Mouse (Mus musculus): ENCODE data around the gene Ptpa. TPM values are rescaled to one million over a fixed set of nuclear protein-coding genes. Genes with fewer than 3 reads are reported as not detected.

Ptpa gene
- polyA plus RNA-seq (2015; fragmentation: Nextera tagmentation; extraction: Ambion mirVana), result 129 and 141 TPM in 2 replicates

DNA sequence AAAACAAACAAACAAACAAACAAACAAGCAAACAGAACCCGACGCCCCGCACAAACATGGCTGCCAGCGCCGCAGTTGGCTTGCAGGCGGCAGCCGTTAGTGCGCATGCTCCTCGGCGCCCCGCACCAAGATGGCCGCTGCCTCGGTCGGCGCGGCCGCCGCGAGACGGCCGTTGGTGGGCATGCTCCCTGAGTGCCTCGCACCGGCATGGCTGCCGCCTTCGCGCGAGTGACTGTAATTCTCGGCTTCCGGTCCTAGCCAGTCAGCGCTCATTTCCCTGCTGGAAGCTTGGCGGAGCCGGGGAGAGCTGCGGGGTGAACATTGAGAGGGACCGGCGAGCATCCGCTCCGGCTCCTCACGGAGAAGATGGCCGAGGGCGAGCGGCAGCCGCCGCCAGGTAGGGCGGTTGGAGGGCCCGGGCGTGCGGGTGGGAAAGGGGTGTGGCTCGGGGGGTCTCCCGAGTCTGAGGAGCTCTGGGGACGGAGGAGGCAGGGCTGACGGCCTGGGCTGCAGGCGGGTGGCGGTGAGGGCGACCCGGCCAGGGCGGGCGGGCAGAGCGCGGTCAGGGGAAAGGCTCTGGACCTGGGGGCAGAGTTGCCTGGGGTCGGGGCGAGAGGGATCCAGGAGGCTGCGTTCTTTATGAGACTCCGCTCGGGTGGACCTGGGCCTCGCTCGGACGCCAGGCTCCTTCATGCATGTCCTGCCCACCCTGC is at the start of gene Ptpa:
TSS of gene Ptpa (plus strand) at position 104 of the 713 bp plus-strand sequence.
- under 1% methylated on average over 65 of the region's 67 CpGs for WGBS (ENCODE audit: insufficient replicate concordance)
- no peaks in the 10 kb centered on the region for H3K9me3 ChIP-seq (replicated peaks)
- H3K4me1 ChIP-seq (replicated peaks), result peaks cover 66% of the 10 kb centered on the region

GRCm38 (mm10) chr2:30366203-30366602 is 49.6 kb upstream of the Ptpa start:
- no peak overlapping the region for H3K9ac ChIP-seq
- H3K4me3 ChIP-seq (replicated peaks), result no peak overlapping the region
- no peak for ATAC-seq (ENCODE audit: insufficient read depth)
- H3K9me3 ChIP-seq (replicated peaks), result no peaks in the 10 kb centered on the region
- peaks cover 22% of the 10 kb centered on the region for H3K4me1 ChIP-seq (replicated peaks)
- 57% methylated on average over 5 of the region's 5 CpGs for WGBS (ENCODE audit: insufficient replicate concordance)
- no peak overlapping the region for H3K4me2 ChIP-seq
- H3K27me3 ChIP-seq, result no peaks in the 10 kb centered on the region
- H3K27ac ChIP-seq (replicated peaks), result no peak overlapping the region
- H3K36me3 ChIP-seq (replicated peaks), result peaks cover 37% of the 10 kb centered on the region

More for the DNA sequence above, at the start of gene Ptpa:
- Histone ChIP-seq H3K27ac (replicated peaks) (peak within 1 kb of the TSS; percentile 96), H3K9ac (peak within 1 kb of the TSS; percentile 100), H3K4me2 (peak within 1 kb of the TSS; percentile 89), H3K36me3 (replicated peaks) (peaks cover 17% of the 10 kb centered on the region), H3K4me3 (replicated peaks) (peak within 1 kb of the TSS; percentile 100), H3K27me3 (no peaks in the 10 kb centered on the region)
- ATAC-seq (ENCODE audit: insufficient read depth), result peak; percentile 77

DNA sequence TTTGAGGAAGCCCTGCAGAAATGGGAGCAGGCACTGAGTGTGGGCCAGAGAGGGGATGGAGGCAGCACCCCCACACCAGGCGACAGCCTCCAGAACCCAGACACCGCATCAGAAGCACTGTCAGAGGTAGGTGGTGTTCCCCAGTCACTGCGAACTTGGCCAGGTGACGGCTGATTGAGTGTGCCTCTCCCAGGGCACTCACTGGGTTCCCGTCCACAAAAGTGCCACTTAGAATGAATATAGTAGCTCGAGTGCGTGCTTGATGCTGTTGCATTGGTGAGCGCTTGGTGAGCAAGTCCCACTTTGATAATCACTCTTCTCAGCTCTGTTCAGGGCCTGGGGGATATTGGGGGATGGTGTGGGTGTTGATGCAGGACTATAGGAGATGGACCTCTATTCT is 44.3 kb upstream of the Ptpa start:
- Histone ChIP-seq H3K9me3 (replicated peaks) (no peaks in the 10 kb centered on the region), H3K4me2 (no peak overlapping the region), H3K4me1 (replicated peaks) (no peaks in the 10 kb centered on the region), H3K4me3 (replicated peaks) (no peak overlapping the region), H3K9ac (no peak overlapping the region), H3K27ac (replicated peaks) (no peak overlapping the region), H3K27me3 (no peaks in the 10 kb centered on the region), H3K36me3 (replicated peaks) (peaks cover 62% of the 10 kb centered on the region)
- no peak for ATAC-seq (ENCODE audit: insufficient read depth)
- WGBS (ENCODE audit: insufficient replicate concordance), result 91% methylated on average over 8 of the region's 8 CpGs

DNA sequence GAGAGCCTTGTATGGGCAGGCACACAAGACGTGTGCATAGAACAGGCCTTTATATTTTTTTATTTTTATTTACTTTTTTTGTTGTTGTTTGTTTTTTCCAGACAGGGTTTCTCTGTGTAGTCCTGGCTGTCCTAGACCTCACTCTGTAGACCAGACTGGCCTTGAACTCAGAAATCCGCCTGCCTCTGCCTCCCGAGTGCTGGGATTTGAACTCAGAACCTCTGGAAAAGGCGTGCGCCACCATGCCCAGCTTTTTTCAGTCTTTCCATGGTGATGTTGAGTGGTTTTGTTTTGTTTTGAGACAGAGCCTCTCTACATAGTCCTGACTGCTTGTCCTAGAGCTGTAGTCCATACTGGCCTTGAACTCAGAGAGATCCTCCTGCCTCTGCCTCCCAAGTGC is 43.1 kb upstream of the Ptpa start:
- H3K4me1 ChIP-seq (replicated peaks), result no peaks in the 10 kb centered on the region

GRCm38 (mm10) chr2:30375893-30376292 is 39.9 kb upstream of the Ptpa start:
- H3K4me1 ChIP-seq (replicated peaks), result peaks cover 25% of the 10 kb centered on the region
- ATAC-seq (ENCODE audit: insufficient read depth), result no peak
- H3K9ac ChIP-seq, result no peak overlapping the region
- 81% methylated on average over 10 of the region's 10 CpGs for WGBS (ENCODE audit: insufficient replicate concordance)
- no peak overlapping the region for H3K4me3 ChIP-seq (replicated peaks)
- no peak overlapping the region for H3K27ac ChIP-seq (replicated peaks)
- H3K27me3 ChIP-seq, result no peaks in the 10 kb centered on the region
- peaks cover 58% of the 10 kb centered on the region for H3K36me3 ChIP-seq (replicated peaks)
- no peaks in the 10 kb centered on the region for H3K9me3 ChIP-seq (replicated peaks)
- H3K4me2 ChIP-seq, result no peak overlapping the region

More for the DNA sequence above, 43.1 kb upstream of the Ptpa start:
- 84% methylated on average over 5 of the region's 5 CpGs for WGBS (ENCODE audit: insufficient replicate concordance)
- no peaks in the 10 kb centered on the region for H3K27me3 ChIP-seq
- peaks cover 70% of the 10 kb centered on the region for H3K36me3 ChIP-seq (replicated peaks)
- H3K4me2 ChIP-seq, result no peak overlapping the region
- ATAC-seq (ENCODE audit: insufficient read depth), result no peak
- H3K9me3 ChIP-seq (replicated peaks), result no peaks in the 10 kb centered on the region
- H3K4me3 ChIP-seq (replicated peaks), result no peak overlapping the region
- H3K27ac ChIP-seq (replicated peaks), result no peak overlapping the region
- H3K9ac ChIP-seq, result no peak overlapping the region

GRCm38 (mm10) chr2:30377721-30378120 is 38.1 kb upstream of the Ptpa start:
- no peak overlapping the region for H3K27ac ChIP-seq (replicated peaks)
- H3K9me3 ChIP-seq (replicated peaks), result no peaks in the 10 kb centered on the region
- no peak overlapping the region for H3K4me2 ChIP-seq
- peaks cover 42% of the 10 kb centered on the region for H3K4me1 ChIP-seq (replicated peaks)
- ATAC-seq (ENCODE audit: insufficient read depth), result no peak
- no peak overlapping the region for H3K9ac ChIP-seq
- peaks cover 52% of the 10 kb centered on the region for H3K36me3 ChIP-seq (replicated peaks)
- WGBS (ENCODE audit: insufficient replicate concordance), result 81% methylated on average over 5 of the region's 5 CpGs
- no peaks in the 10 kb centered on the region for H3K27me3 ChIP-seq
- no peak overlapping the region for H3K4me3 ChIP-seq (replicated peaks)

DNA sequence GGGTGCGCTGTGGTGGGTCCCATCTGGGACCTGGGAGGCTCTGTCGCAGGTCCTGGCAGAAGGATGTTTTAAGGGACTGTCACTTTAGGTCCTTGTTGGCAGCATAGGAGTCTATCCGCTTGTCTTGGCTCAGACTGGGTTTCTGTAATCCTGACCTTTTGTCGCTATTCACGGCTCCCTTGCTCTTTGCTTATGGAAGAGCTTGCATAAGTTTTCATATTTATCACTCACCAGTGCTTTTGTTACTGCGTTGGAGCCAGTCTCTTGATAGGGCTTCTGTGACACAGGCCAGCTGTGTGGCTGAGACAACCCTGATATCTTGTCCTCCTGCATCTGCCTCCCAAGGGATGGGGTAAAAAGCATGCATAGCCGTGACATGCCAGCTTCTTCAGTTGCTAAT is 36.5 kb upstream of the Ptpa start:
- H3K36me3 ChIP-seq (replicated peaks), result peaks cover 59% of the 10 kb centered on the region
- H3K27ac ChIP-seq (replicated peaks), result peak overlapping the region; percentile 21
- H3K27me3 ChIP-seq, result no peaks in the 10 kb centered on the region
- H3K4me2 ChIP-seq, result no peak overlapping the region; the same call in 1 of the 2 replicates
- no peak overlapping the region for H3K4me3 ChIP-seq (replicated peaks)
- ATAC-seq (ENCODE audit: insufficient read depth), result no peak
- WGBS (ENCODE audit: insufficient replicate concordance), result 64% methylated on average over 7 of the region's 7 CpGs
- H3K9ac ChIP-seq, result no peak overlapping the region
- peaks cover 53% of the 10 kb centered on the region for H3K4me1 ChIP-seq (replicated peaks)
- H3K9me3 ChIP-seq (replicated peaks), result no peaks in the 10 kb centered on the region

- Histone ChIP-seq H3K36me3 (replicated peaks) (peaks cover 61% of the 10 kb centered on the region), H3K27ac (replicated peaks) (peak overlapping the region; percentile 59; the same call in 1 of the 2 replicates), H3K4me2 (peak overlapping the region; percentile 36), H3K27me3 (no peaks in the 10 kb centered on the region), H3K4me1 (replicated peaks) (peaks cover 59% of the 10 kb centered on the region), H3K9me3 (replicated peaks) (no peaks in the 10 kb centered on the region), H3K4me3 (replicated peaks) (no peak overlapping the region), H3K9ac (no peak overlapping the region)
- 58% methylated on average over 10 of the region's 10 CpGs for WGBS (ENCODE audit: insufficient replicate concordance)
- peak; percentile 39; the same call in 1 of the 2 replicates for ATAC-seq (ENCODE audit: insufficient read depth)
Observed at GRCm38 (mm10) chr2:30380564-30381376, 35.1 kb upstream of the Ptpa start.

DNA sequence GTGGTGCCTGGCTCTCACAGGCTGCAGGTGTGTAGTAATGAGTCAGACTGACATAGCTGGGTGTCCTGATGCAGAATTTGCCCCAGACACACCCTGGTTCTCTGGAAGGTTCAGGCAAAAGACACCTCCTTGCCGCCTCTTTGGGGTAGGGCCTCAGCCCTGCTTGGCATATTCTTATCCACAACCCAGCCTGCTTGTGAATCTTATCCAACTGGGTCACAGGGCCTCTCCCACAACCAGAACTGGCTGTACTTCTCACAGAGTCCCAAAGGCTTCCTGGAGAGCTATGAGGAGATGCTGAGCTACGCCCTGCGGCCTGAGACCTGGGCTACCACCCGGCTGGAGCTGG is 34.5 kb upstream of the Ptpa start:
- peak overlapping the region; percentile 59; the same call in 1 of the 2 replicates for H3K27ac ChIP-seq (replicated peaks)
- 59% methylated on average over 4 of the region's 4 CpGs for WGBS (ENCODE audit: insufficient replicate concordance)
- H3K4me1 ChIP-seq (replicated peaks), result peaks cover 59% of the 10 kb centered on the region
- no peak overlapping the region for H3K9ac ChIP-seq
- H3K4me3 ChIP-seq (replicated peaks), result no peak overlapping the region
- H3K9me3 ChIP-seq (replicated peaks), result no peaks in the 10 kb centered on the region
- peak; percentile 63 for ATAC-seq (ENCODE audit: insufficient read depth)
- peaks cover 60% of the 10 kb centered on the region for H3K36me3 ChIP-seq (replicated peaks)
- H3K27me3 ChIP-seq, result no peaks in the 10 kb centered on the region
- H3K4me2 ChIP-seq, result peak overlapping the region; percentile 16

DNA sequence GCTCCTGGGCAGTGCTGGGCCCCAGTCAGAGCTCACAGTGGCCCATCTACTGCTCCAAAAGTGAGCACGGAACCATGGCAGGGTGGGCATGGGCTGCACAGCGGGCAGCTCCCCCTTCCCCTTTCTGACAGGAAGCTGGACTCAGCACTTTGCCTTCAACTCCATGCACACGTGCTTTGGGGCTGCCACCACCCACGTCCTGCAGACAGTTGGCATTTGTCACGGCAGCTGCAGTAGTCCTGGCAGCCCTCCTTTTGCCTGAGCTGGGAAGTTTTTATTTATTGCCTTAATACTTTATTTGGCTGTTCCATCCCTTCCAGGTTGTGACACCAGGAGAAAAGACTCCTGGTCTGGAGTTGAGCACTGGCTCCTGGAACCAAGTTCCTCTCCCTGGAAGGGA is 31.0 kb upstream of the Ptpa start:
- Histone ChIP-seq H3K9ac (no peak overlapping the region), H3K4me2 (no peak overlapping the region), H3K4me1 (replicated peaks) (peaks cover 44% of the 10 kb centered on the region), H3K4me3 (replicated peaks) (no peak overlapping the region), H3K36me3 (replicated peaks) (peaks cover 28% of the 10 kb centered on the region), H3K9me3 (replicated peaks) (no peaks in the 10 kb centered on the region), H3K27ac (replicated peaks) (no peak overlapping the region), H3K27me3 (no peaks in the 10 kb centered on the region)
- ATAC-seq (ENCODE audit: insufficient read depth), result no peak
- WGBS (ENCODE audit: insufficient replicate concordance), result 56% methylated on average over 5 of the region's 5 CpGs

- Histone ChIP-seq H3K36me3 (replicated peaks) (peaks cover 28% of the 10 kb centered on the region), H3K9me3 (replicated peaks) (no peaks in the 10 kb centered on the region), H3K4me2 (no peak overlapping the region), H3K9ac (no peak overlapping the region), H3K27ac (replicated peaks) (no peak overlapping the region), H3K4me1 (replicated peaks) (peaks cover 37% of the 10 kb centered on the region), H3K4me3 (replicated peaks) (no peak overlapping the region), H3K27me3 (no peaks in the 10 kb centered on the region)
- ATAC-seq (ENCODE audit: insufficient read depth), result no peak
- 68% methylated on average over 4 of the region's 4 CpGs for WGBS (ENCODE audit: insufficient replicate concordance)
Observed at GRCm38 (mm10) chr2:30385591-30385990, 30.2 kb upstream of the Ptpa start.
